Mouse (Mus musculus) embryo, embryonic 11.5 days (tissue): ENCODE results near the gene Gm45753.
A peak's percentile ranks its signal among the peaks of the same experiment; 100 is the strongest.

Experiments
- DNase-seq: peaks from one replicate; pipeline ENCODE4 v3.0.0-alpha.2; 2012; ENCODE audit warnings: low read depth, low spot score

Gene Gm45753

DNA sequence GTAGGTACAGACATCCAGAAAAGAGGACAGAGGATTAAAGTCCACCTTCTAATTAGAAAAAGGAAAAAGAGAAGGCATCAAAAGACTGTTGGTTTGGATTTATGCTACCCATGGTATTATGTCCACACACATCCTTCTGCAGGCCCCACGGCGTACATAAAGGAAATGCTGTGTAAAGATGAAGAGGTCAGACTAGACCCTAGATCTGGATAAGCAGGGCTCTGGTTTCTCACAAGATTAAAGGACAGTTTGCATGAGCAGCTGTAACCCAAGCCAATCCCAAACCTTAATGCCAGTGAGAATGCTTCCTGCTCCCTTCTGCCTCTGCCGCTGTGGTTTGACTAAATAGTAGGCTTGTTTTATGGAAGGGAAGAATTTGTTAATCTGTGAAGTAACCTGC is 30.8 kb downstream of the Gm45753 start:
- no peak for DNase-seq

DNA sequence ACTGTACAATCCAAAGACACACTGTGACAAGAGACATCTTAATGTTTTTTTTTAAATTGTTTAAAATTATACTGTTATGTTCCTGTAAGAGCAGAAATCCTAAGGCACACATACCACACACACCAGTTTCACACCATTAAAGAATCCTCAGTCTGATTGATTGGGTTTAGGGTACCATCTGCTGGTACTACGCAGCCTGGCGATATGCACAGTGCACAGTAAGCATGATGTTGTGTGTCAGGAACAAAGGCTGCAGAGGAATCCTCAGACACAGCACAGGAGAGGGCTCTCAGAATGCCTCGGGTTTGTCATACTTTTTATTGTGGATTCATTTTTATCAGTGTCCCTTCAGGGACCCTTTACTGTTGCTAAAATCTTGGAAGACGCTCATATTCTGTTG is 33.9 kb downstream of the Gm45753 start:
- DNase-seq, result no peak

DNA sequence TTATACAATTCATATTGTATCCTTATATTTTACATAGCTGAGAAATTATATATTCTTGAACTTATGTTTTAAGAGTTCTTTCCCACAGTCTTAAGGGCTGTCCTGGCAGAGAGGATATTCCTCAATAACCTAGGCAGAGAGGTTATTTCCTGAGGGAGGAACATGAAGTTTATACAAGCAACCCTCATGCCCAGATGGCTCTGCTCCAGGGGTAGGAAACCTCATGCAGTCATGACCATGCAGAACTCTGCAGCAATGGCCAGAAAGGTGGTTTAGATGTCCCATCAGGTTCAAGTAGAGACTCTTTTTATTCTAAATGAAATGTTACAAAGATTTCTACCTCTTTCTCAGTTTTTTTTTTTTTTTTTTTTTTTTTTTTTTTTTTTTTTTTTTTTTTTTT is 39.2 kb downstream of the Gm45753 start:
- DNase-seq, result no peak

DNA sequence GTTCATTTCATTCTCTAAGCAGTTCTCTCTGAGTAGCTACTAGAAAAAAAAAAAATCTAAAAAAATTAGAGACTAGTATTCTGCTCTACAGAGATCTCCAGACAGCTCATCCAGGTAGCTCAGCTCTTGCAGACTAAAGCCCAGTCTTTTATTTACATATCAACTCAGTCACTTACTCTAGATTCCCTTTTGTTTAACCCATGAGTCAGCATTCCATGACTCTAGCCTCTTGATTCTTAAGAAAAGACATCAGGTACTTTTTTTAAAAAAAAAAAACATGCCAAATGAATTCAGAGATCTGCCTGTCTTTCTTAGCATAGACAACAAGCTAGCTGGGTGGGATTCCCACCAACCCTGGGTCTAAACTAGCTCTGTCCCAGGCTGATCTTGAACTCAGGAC is 39.8 kb downstream of the Gm45753 start:
- no peak for DNase-seq

DNA sequence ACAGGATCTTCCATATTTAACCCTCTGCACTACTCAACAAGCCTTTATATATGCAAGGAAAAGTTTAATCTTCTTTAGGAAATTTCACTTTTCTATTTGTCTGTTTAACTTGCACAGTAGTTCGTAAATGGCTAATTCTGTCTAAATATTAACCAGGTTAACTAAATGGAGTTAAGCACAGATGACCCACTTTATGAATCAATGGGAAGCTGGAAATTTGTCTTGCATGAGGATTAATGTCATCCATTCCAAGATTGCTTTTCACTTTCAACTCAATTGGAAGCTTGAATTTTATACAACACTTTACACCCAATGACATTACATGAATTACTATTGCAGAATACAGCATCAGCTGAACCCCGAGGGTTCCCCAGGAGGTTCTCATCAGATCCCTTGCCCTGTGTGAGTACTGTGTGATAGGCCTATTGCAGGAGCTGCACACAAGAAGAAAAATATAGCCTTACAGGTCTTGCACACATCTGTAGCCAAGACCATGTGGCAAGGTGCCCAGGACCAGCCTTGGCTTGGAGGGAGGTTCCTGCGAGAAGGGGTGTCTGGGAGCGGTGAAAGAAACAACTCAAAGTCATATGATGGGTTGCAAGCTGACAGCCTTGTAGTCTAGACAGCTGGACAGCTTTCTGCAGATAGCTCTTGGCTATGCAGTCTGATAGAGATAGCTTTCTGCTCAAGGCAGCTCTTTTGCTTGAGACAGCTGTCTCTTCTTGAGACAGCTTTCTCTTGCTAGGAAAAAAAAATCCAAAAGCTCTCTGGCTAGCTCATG is 40.5 kb downstream of the Gm45753 start:
- DNase-seq, result no peak

DNA sequence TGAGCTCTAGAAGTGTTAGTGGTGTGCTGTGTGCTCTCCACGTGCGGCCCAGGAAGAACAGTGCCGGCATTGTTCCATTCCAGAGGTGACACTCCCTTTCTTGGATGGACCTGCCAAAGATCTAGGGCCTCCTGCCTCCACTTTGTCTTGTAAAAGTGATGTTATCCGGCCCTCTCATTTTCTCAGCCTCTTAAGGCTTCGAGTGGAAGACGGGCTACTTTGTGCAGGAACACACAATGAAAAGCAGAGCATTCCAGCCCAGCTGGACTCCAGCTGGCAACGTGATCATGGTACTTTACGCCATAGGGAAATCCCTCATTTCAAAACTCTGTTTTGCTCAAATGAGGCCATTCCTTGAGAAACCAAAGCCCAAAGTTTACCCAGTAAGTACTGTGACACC is 41.3 kb downstream of the Gm45753 start:
- no peak for DNase-seq

DNA sequence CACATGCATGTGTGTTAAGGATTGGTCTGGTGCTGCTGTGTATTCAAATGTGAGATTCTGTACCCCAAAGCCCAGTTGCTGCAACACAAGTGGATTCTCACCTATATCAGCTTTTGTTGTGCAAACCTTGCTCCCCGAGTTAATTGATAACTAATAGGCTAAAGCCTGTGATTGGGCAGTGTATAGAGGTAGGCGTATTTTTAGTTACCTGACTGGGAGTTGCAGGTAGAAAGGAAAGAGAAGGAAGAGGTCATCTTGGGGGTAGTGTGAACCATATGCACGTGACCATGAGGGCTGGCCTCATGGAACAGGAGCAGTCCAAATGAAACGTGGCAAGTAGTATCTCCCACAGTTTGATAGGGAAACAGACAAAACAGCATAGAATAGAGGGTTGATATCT is 43.3 kb downstream of the Gm45753 start:
- no peak for DNase-seq

DNA sequence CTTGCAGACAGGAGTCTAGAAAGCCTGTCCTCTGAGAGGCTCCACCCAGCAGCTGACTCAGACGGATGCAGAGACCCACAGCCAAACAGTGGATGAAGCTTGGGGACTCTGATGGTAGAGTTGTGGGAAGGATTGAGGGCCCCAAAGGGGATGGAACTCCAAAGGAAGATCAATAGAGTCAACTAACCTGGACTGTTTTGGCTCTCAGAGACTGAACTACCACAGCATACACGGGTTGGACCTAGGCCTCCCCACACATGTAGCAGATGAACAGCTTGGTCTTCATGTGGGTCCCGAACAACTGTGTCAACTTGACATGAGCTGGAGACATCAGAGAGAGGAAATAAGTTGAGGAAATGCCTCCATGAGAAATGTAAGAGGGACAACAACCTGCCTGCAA is 45.4 kb downstream of the Gm45753 start:
- DNase-seq, result no peak

DNA sequence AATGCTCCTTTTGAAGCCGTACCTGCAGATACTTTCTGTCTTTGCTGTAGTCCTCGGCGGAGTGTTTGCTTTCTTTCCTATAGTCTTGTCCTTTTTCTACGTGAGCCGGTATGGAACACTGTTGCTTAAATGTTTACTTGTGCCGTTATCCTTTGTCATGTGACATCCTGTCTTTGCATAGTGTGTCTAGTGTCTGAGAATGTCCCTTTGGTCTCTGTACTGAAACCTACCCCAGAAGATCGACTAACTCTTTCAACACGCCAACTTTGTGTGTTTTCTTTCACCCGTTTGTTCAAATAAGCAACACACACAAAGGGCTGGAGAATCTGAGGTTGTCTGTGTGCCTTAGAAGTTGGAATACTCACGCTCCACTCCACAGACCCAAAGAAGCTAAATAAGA is 46.3 kb downstream of the Gm45753 start, which contains the start of gene F11:
Gene F11 (minus strand): TSS at position 112 of the 400 bp plus-strand sequence.
- DNase-seq, result no peak

DNA sequence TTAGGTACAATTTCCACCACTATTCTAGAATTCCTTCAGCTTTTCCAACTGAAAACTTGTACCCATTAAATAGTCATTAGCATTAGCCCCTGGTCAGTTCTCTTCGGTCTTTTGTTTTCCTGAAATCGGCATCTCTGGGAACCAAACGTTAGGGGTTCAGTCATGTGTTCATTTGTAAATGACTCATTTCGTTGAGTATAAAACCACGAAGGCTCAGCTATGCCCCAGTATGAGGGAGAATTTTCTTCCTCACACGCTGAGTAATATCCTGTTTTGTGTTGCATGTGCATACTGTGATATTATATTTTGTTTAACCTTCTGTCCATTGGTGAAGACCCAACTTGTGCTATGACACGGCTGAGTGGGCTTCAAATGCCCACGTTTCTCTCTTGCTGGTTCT is 49.8 kb downstream of the Gm45753 start:
- no peak for DNase-seq

DNA sequence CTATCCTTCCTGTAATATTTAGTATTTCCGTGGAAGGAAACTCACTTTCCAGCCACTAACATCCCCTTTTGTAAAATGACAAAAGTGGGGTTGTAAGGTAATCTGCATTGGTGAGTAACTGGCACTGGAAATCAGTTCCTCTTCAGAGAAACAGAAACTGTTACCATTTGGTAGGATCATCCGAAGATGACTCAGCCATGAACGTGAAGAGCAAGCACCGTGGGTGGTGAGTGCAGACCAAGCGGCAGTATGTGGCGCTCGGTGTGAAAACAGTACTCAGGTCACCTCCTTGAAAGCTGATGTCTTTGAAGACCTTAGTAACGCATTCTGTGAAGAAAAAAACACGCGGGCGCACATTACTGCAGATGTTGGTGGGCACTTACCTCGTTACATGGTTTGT is 53.2 kb downstream of the Gm45753 start:
- DNase-seq, result no peak

DNA sequence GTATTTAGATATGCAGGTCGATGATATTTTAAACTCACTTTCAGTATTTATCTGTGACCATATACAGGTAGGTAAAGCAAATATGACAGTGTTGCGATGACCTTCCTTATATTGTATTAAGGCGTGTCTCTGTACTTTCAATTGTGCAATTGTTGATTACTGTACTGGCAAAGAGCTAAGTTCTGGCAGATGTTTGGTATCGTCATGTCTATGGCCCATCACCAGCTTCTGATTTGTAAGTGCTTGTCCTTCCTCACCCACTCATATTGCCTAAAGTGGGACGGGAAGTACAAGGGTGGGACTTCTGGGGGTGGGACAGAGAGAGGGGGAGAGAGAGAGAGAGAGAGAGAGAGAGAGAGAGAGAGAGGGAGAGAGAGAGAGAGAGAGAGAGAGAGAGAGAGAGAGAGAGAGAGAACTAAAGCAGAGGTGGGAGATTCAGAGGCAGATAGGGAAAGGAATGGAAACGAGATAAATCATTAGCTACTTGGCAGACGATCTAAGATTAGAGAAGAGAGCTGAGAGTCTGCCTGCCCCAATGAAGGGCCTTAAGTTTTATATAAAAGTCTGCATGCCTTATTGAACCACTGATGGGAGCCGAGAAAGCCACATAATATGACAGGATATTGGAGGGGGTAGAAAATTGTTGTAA is 53.9 kb downstream of the Gm45753 start:
- DNase-seq, result no peak

DNA sequence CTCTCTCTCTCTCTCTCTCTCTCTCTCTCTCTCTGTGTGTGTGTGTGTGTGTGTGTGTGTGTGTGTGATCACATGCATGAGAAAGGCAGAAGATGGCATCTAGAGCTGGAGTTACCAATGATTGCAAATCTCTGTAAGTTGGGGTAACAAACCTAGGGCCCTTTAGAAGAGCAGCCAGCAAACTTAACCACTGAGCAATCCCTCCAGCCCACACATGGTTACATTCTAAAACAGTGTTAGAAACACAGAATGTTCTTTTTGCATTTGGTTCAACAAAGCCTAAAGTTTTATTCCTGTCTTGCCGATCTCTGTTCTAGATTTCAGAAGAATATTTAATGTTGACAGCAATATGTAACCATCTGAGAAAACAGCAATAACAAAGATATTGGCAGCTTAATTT is 54.7 kb downstream of the Gm45753 start:
- no peak for DNase-seq

DNA sequence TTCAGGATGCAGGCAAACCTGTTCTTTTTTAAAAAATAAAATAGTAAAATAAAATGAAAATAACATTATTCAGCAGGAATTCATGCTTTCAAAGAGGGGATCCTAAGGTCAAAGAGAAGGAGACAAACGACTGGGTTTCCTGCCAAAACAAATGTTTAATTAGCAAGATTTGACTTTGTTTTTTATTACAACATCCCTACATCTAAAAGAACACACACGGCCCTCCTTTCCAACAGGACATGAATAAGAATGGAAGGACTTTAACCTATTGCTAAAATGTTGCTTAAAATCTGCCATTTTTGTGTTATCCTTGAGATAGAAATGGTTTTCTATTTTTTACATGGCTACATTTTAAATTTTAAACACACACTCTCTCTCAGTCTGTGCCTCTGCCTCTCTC is 55.2 kb downstream of the Gm45753 start:
- DNase-seq, result no peak

DNA sequence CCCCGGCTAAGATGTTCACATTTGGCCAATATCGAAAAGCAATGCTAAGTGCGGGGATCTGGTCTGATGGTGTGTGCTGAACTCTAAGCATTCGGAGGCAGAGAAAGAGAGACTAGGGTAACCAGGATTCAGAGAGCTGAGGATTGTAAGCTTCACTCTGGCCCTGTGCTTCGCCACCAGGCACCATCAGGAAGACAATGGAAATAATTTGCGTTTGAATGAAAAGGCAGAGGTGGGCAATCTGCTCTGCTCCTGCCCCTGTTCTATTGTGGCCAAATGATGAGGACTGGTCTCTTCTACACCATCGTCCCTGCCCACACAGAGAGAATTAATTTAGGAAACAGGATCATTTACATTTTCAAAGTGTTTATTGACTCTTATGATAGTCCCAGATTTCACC is 62.0 kb downstream of the Gm45753 start:
- no peak for DNase-seq

DNA sequence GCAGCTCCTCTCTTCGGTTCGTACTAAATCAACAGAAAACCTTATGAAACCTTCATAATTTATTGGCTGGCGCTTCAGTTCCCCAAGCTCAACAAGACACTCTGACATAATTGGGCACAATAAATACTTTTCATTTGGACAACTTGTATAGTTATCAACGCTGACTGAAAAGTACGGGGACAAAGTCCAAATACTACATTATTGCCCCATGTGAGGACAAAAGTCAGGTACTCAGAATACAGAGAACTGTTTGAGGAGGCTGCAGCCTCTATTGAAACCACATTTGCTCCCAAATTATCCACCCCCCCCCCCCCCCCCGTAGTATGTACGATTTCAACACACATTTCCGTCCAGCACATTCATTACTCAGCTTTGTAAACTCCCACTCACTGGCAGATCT is 68.9 kb downstream of the Gm45753 start:
- no peak for DNase-seq

DNA sequence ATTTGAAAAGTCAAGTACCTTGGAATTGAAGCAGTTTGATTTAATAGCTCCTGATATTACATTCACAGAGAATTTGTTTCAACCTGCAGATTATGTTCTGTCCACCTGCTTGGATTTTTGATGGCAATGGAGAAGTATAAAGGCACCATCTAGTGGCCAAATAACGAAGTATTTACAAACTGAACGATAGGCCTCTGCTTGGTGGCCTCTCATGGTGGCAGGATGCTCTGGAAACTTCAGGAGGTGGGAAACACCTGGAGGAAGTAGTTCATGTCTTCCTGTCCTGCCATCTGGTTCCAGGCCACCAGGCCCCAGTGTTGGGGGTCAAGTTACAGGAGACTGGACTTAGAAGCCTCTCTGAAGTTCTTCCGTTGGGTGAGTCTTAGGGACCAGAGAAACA is 70.0 kb downstream of the Gm45753 start:
- DNase-seq, result no peak

DNA sequence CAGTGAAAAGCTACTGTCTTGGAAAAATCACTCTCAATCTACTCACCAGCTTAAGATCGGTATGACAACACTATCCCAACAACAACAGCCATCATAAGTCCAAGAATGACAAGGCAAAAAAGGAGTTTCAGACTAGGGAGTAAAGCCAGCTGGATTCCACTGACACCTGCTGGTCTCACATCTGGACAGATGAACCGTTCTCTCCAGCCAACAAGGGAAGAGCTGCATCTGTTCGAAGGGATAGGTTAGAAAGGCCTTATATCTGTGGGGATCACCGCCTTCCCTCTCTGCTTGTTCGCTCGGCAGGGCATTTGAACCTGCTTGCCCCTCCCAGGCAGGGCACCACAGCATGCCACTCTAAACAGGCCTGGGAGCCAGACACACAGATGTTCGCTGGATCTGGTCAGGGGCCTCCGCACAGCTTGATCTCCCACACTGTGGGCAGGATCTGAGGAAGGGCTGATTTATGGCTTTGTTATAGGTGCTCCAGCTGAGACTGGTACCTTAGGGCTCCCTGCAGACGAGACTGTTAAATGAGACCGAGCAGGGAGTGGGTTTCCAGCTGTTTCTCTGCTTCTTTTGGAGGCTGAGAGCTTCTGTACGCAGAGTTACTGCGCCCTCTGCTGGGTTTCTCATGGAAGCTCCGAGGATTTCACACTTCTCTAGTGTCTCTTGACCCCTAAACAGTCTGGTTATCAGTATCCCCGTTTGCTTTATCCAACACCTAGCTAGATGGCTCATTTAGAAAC is 71.9 kb downstream of the Gm45753 start:
- peak; percentile 67 for DNase-seq

DNA sequence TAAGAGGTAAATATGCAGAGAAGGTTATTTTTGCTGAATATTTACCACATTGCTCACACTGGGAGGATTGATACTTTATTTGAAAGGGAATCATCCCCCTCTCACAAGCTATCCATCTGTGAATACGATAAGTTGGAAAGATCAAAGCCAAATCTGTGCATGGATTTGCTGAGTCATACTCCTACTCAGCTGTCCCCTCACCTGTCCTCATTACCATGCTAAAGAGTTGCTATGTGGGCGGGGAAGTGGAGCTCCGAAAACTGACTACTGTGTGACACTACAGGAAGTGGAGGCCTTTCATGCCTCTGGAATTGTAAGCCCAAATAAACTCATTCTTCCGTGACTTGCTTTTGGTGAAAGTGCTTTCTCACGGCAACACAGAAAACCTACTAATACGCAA is 73.0 kb downstream of the Gm45753 start:
- no peak for DNase-seq

DNA sequence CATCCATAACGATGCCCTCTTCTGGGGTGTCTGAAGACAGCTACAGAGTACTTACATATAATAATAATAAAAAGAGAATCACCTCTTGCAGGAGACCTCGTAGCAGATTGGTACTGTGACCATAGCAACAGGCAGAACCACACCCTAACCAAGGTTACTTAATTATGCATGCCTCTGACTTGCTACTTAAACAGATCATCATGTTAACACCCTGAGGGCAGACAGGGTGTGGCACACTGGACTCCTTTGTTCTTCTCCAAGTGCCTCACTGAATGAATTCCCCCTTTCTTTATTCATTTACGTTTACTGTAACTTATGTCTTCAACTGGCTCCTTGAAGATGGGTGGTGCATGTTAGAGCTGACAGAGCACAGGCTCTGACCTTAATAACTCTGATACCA is 75.0 kb downstream of the Gm45753 start:
- no peak for DNase-seq
